Mouse (Mus musculus): ENCODE measurements around the gene Rac2.

Gene Rac2

GRCm38 (mm10) chr15:78588900-78589299 is 16.3 kb upstream of the Rac2 start:
- DNase-seq (ENCODE audit: low spot score in 2 of 2): no peak

GRCm38 (mm10) chr15:78588049-78588448 is 15.5 kb upstream of the Rac2 start:
- no peak for DNase-seq (ENCODE audit: low spot score in 2 of 2)

- DNase-seq (ENCODE audit: low spot score in 2 of 2): peak; percentile 93
Observed at GRCm38 (mm10) chr15:78587050-78587994, 14.7 kb upstream of the Rac2 start.

GRCm38 (mm10) chr15:78585404-78585803 is 12.8 kb upstream of the Rac2 start:
- no peak for DNase-seq (ENCODE audit: low spot score in 2 of 2)

GRCm38 (mm10) chr15:78583352-78583751 is 10.8 kb upstream of the Rac2 start:
- DNase-seq (ENCODE audit: low spot score in 2 of 2): peak in 1 of 2 experiments; percentile 41

- no peak for DNase-seq (ENCODE audit: low spot score in 2 of 2)
Observed at GRCm38 (mm10) chr15:78576284-78576810, 3.8 kb upstream of the Rac2 start.

GRCm38 (mm10) chr15:78572270-78572600 is 348 bp downstream of the Rac2 start:
- DNase-seq (ENCODE audit: low spot score in 2 of 2): no peak

- no peak for DNase-seq (ENCODE audit: low spot score in 2 of 2)
Observed at GRCm38 (mm10) chr15:78571554-78572269, 871 bp downstream of the Rac2 start.

- DNase-seq (ENCODE audit: low spot score in 2 of 2): no peak
Observed at GRCm38 (mm10) chr15:78570170-78570569, 2.4 kb downstream of the Rac2 start.

GRCm38 (mm10) chr15:78567608-78568120 is 4.9 kb downstream of the Rac2 start:
- no peak for DNase-seq (ENCODE audit: low spot score in 2 of 2)

GRCm38 (mm10) chr15:78564764-78565435 is 7.7 kb downstream of the Rac2 start:
- no peak for DNase-seq (ENCODE audit: low spot score in 2 of 2)

- DNase-seq (ENCODE audit: low spot score in 2 of 2): no peak
Observed at GRCm38 (mm10) chr15:78563937-78564336, 8.6 kb downstream of the Rac2 start.

GRCm38 (mm10) chr15:78563344-78563743 is 9.2 kb downstream of the Rac2 start:
- no peak for DNase-seq (ENCODE audit: low spot score in 2 of 2)

GRCm38 (mm10) chr15:78559141-78559979 is 13.2 kb downstream of the Rac2 start:
- DNase-seq (ENCODE audit: low spot score in 2 of 2): no peak

- DNase-seq (ENCODE audit: low spot score in 2 of 2): no peak
Observed at GRCm38 (mm10) chr15:78557693-78558535, 14.7 kb downstream of the Rac2 start.

- no peak for DNase-seq (ENCODE audit: low spot score in 2 of 2)
Observed at GRCm38 (mm10) chr15:78554545-78555313, 17.9 kb downstream of the Rac2 start.

- DNase-seq (ENCODE audit: low spot score in 2 of 2): no peak
Observed at GRCm38 (mm10) chr15:78549189-78549734, 23.3 kb downstream of the Rac2 start.

- DNase-seq (ENCODE audit: low spot score in 2 of 2): no peak
Observed at GRCm38 (mm10) chr15:78548711-78549110, 23.9 kb downstream of the Rac2 start.

- DNase-seq (ENCODE audit: low spot score in 2 of 2): no peak
Observed at GRCm38 (mm10) chr15:78548336-78548665, 24.3 kb downstream of the Rac2 start.
